Comparison of ENCODE assay signal across 9 mouse cellular contexts in genomic region chr5:99975776-99976175, GRCm38 (mm10). TPM values are rescaled to one million over a fixed set of nuclear protein-coding genes. Genes with fewer than 3 reads are reported as not detected.
DNase-seq lines count a peak whose midpoint lies in the region; ATAC-seq and TF ChIP-seq lines count a peak whose summit lies in the region.
"Had no signal": no experiment of that assay in that cellular context is flagged by ENCODE, and none has a peak within 500 bp of the region (broad histone marks: within the 10 kb centered on the region; RNA-seq: fewer than 3 reads in every experiment).

No protein-coding gene starts in this region.

- H3K79me2 ChIP-seq in myocyte (ENCODE audit: control insufficient read depth, insufficient read depth): peaks cover 71% of the 10 kb centered on the region

- peaks cover 14% of the 10 kb centered on the region for H3K36me3 ChIP-seq in kidney, embryonic 15.5 days
- peaks cover 20% of the 10 kb centered on the region for H3K36me3 ChIP-seq in embryonic facial prominence, embryonic 14.5 days (ENCODE audit: control insufficient read depth, insufficient read depth, low read length)
- no peaks in the 10 kb centered on the region for H3K36me3 ChIP-seq in intestine, embryonic 15.5 days
- peaks cover 5% of the 10 kb centered on the region for H3K36me3 ChIP-seq in myocyte (ENCODE audit: control insufficient read depth, insufficient read depth)

- H3K4me2 ChIP-seq in kidney, embryonic 15.5 days: peak overlapping the region; percentile 68
- H3K4me2 ChIP-seq in embryonic facial prominence, embryonic 14.5 days (ENCODE audit: low read depth, low read length): peak overlapping the region; percentile 93
- H3K4me2 ChIP-seq in intestine, embryonic 15.5 days (replicated peaks): peak overlapping the region; percentile 69
- peak overlapping the region; percentile 89 for H3K4me2 ChIP-seq in myocyte (ENCODE audit: low read depth)

- no peaks in the 10 kb centered on the region for H3K27me3 ChIP-seq in kidney, embryonic 15.5 days
- H3K27me3 ChIP-seq in embryonic facial prominence, embryonic 14.5 days (replicated peaks; ENCODE audit: control insufficient read depth, insufficient read depth, low read length): no peaks in the 10 kb centered on the region
- H3K27me3 ChIP-seq in intestine, embryonic 15.5 days (replicated peaks): no peaks in the 10 kb centered on the region
- no peaks in the 10 kb centered on the region for H3K27me3 ChIP-seq in myocyte (ENCODE audit: control insufficient read depth, insufficient read depth, insufficient read length)
- H3K27me3 ChIP-seq: Patski had no signal

- no peak for TF ChIP-seq POLR2A in myocyte (IDR thresholded peaks at IDR 0.05; ENCODE audit: insufficient read length, low read depth)

- no peaks in the 10 kb centered on the region for H3K9me3 ChIP-seq in kidney, embryonic 15.5 days (replicated peaks)
- H3K9me3 ChIP-seq in embryonic facial prominence, embryonic 14.5 days (ENCODE audit: control insufficient read depth, low read length): 0 out of 2 replicates have a peak, but pooled peaks cover 4% of the 10 kb centered on the region
- H3K9me3 ChIP-seq in intestine, embryonic 15.5 days: no peaks in the 10 kb centered on the region

- no peak overlapping the region for H3ac ChIP-seq in myocyte (ENCODE audit: control insufficient read depth, insufficient read length)

- WGBS in kidney, embryonic 15.5 days: 63% methylated on average over 1 of the region's 1 CpGs
- WGBS in embryonic facial prominence, embryonic 14.5 days: 54% methylated on average over 1 of the region's 1 CpGs
- 48% methylated on average over 1 of the region's 1 CpGs for WGBS in intestine, embryonic 15.5 days

- H3K4me1 ChIP-seq in kidney, embryonic 15.5 days: peaks cover 37% of the 10 kb centered on the region
- H3K4me1 ChIP-seq in embryonic facial prominence, embryonic 14.5 days (ENCODE audit: control insufficient read depth, insufficient read depth, low read length): peaks cover 36% of the 10 kb centered on the region
- peaks cover 17% of the 10 kb centered on the region for H3K4me1 ChIP-seq in intestine, embryonic 15.5 days (replicated peaks)

- no peak for ATAC-seq in kidney, embryonic 15.5 days (replicated peaks; ENCODE audit: low FRiP score)
- no peak for ATAC-seq in embryonic facial prominence, embryonic 14.5 days (ENCODE audit: low read depth)
- no peak for ATAC-seq in intestine, embryonic 15.5 days
- ATAC-seq: Patski had no signal

- peak overlapping the region; percentile 94 for H3K4me3 ChIP-seq in kidney, embryonic 15.5 days (replicated peaks)
- H3K4me3 ChIP-seq in embryonic facial prominence, embryonic 14.5 days (ENCODE audit: low read depth, low read length): peak overlapping the region; percentile 99
- peak overlapping the region; percentile 19; the same call in 1 of the 2 replicates for H3K4me3 ChIP-seq in intestine, embryonic 15.5 days (replicated peaks)
- H3K4me3 ChIP-seq in myocyte: peak overlapping the region; percentile 87

- H3K27ac ChIP-seq in kidney, embryonic 15.5 days: no peak overlapping the region
- H3K27ac ChIP-seq in embryonic facial prominence, embryonic 14.5 days (replicated peaks; ENCODE audit: low read depth, low read length): no peak overlapping the region
- H3K27ac ChIP-seq in intestine, embryonic 15.5 days: no peak overlapping the region

- DNase-seq in kidney, adult 8-10 months: no peak
- no peak for DNase-seq in embryonic facial prominence, embryonic 14.5 days (ENCODE audit: low spot score)
- no peak for DNase-seq in cerebellum, adult 11-12 months
- no peak for DNase-seq in ovary, postnatal 14 days (ENCODE audit: low spot score)
- DNase-seq in kidney, adult 11 months: no peak

- no peak overlapping the region for H3K9ac ChIP-seq in kidney, embryonic 15.5 days
- 0 out of 2 replicates have a peak overlapping the region, but pooled peaks have one; percentile 17 for H3K9ac ChIP-seq in embryonic facial prominence, embryonic 14.5 days (ENCODE audit: low read depth, low read length)
- H3K9ac ChIP-seq in intestine, embryonic 15.5 days: peak overlapping the region; percentile 6; the same call in 1 of the 2 replicates

TF ChIP-seq in myocyte, 11 proteins besides CTCF, POLR2A, EP300 and RAD21:
- no peak for TF ChIP-seq POLR2AphosphoS2 (IDR thresholded peaks at IDR 0.05; ENCODE audit: insufficient read length, low read depth)
- no peak for TF ChIP-seq E2F4 (IDR thresholded peaks at IDR 0.05; ENCODE audit: insufficient read depth)
- TF ChIP-seq MAX (IDR thresholded peaks at IDR 0.05; ENCODE audit: low read depth): no peak
- no peak for TF ChIP-seq TCF3 (IDR thresholded peaks at IDR 0.05; ENCODE audit: insufficient read length, low read depth)
TF ChIP-seq in myocyte: peak in this region for 0.

RNA-seq across cellular contexts. Expression of gene Hnrnpd, which starts 3.0 kb away (rescaled TPM):
- polyA plus RNA-seq in kidney, embryonic 15.5 days (2015; fragmentation: Nextera tagmentation; extraction: Ambion mirVana): 207 and 231 TPM in 2 replicates
- polyA plus RNA-seq in embryonic facial prominence, embryonic 14.5 days (2014; fragmentation: Nextera tagmentation; extraction: Ambion mirVana): 127 and 140 TPM in 2 replicates
- 161 and 174 TPM in 2 replicates for polyA plus RNA-seq in intestine, embryonic 15.5 days (2015; fragmentation: Nextera tagmentation; extraction: Ambion mirVana)
- polyA plus RNA-seq in myocyte (2012; fragmentation: generic; extraction: Trizol): 86.4 TPM

RNA-seq across cellular contexts. Expression of gene 4930524J08Rik, which starts 3.1 kb away (rescaled TPM):
- 1.9 and 2.6 TPM in 2 replicates for polyA plus RNA-seq in kidney, embryonic 15.5 days (2015; fragmentation: Nextera tagmentation; extraction: Ambion mirVana)
- polyA plus RNA-seq in embryonic facial prominence, embryonic 14.5 days (2014; fragmentation: Nextera tagmentation; extraction: Ambion mirVana): 1.7 and 2.4 TPM in 2 replicates
- 0.93 and 1.1 TPM in 2 replicates for polyA plus RNA-seq in intestine, embryonic 15.5 days (2015; fragmentation: Nextera tagmentation; extraction: Ambion mirVana)
- polyA plus RNA-seq in myocyte (2012; fragmentation: generic; extraction: Trizol): 2.1 TPM

Comparison
In these comparisons a context has a peak if more than half of its experiments do, and no peak if none do; other contexts are left out.
1. H3K4me3 ChIP-seq: peak in every context shown above with its lines; median percentile 99 in embryonic facial prominence, embryonic 14.5 days; 94 in kidney, embryonic 15.5 days; 87 in myocyte; 19 in intestine, embryonic 15.5 days.